Mouse (Mus musculus): ENCODE measurements at regions not wholly inside any gene's neighbourhood (a gene's known extent, or its start where the extent isn't known, plus 50 kb on each side); places are given as distances from the start of the nearest gene placed in this dataset.
A peak's percentile ranks its signal among the peaks of the same experiment; 100 is the strongest.

- 85% methylated on average over 6 of the region's 6 CpGs for WGBS
- Histone ChIP-seq H3K36me3 (ENCODE audit: control insufficient read depth, insufficient read depth, low read length) (no peaks in the 10 kb centered on the region), H3K9me3 (ENCODE audit: control insufficient read depth, low read length) (no peaks in the 10 kb centered on the region), H3K9ac (ENCODE audit: low read depth, low read length) (no peak overlapping the region), H3K4me2 (ENCODE audit: low read length) (no peak overlapping the region), H3K27me3 (replicated peaks; ENCODE audit: control insufficient read depth, insufficient read depth, low read length) (no peaks in the 10 kb centered on the region), H3K4me3 (ENCODE audit: low read length) (no peak overlapping the region), H3K27ac (ENCODE audit: low read depth, low read length) (no peak overlapping the region), H3K4me1 (ENCODE audit: control insufficient read depth, insufficient read depth, low read depth, low read length) (no peaks in the 10 kb centered on the region)
- no peak for ATAC-seq
Observed at GRCm38 (mm10) chr17:75874535-75874934, 322.8 kb upstream of the Fam98a start.

- Histone ChIP-seq H3K9me3 (ENCODE audit: control insufficient read depth, low read length) (no peaks in the 10 kb centered on the region), H3K9ac (ENCODE audit: low read depth, low read length) (no peak overlapping the region), H3K36me3 (ENCODE audit: control insufficient read depth, insufficient read depth, low read length) (no peaks in the 10 kb centered on the region), H3K27me3 (replicated peaks; ENCODE audit: control insufficient read depth, insufficient read depth, low read length) (no peaks in the 10 kb centered on the region), H3K4me1 (ENCODE audit: control insufficient read depth, insufficient read depth, low read depth, low read length) (no peaks in the 10 kb centered on the region), H3K27ac (ENCODE audit: low read depth, low read length) (no peak overlapping the region), H3K4me2 (ENCODE audit: low read length) (no peak overlapping the region), H3K4me3 (ENCODE audit: low read length) (no peak overlapping the region)
- 40% methylated on average over 2 of the region's 2 CpGs for WGBS
- peak; percentile 81 for ATAC-seq
Observed at GRCm38 (mm10) chr17:75870492-75870891, 318.7 kb upstream of the Fam98a start.

DNA sequence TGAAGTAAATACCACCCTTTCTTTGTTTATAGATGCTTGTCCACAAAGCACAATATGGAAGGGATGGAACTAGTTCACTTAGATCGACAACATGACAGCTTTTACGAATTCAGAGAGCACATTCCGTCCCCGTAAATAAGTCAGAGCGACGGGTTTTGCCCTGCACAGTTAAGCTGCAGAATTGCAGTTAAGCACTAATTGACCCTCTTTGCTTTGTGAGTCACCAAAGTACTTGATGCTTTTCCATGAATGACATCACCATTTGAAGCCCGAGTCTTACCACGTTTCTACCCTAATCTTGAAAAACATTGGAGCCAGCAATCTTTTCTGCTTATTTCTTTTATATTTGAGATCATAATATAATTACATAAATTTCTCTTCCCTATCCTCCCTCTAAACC is 305.3 kb upstream of the Fam98a start:
- H3K27me3 ChIP-seq (replicated peaks; ENCODE audit: control insufficient read depth, insufficient read depth, low read length) = no peaks in the 10 kb centered on the region
- H3K4me2 ChIP-seq (ENCODE audit: low read length) = no peak overlapping the region
- H3K27ac ChIP-seq (ENCODE audit: low read depth, low read length) = no peak overlapping the region
- H3K9ac ChIP-seq (ENCODE audit: low read depth, low read length) = no peak overlapping the region
- H3K9me3 ChIP-seq (ENCODE audit: control insufficient read depth, low read length) = no peaks in the 10 kb centered on the region
- no peaks in the 10 kb centered on the region for H3K36me3 ChIP-seq (ENCODE audit: control insufficient read depth, insufficient read depth, low read length)
- 81% methylated on average over 8 of the region's 8 CpGs for WGBS
- H3K4me3 ChIP-seq (ENCODE audit: low read length) = no peak overlapping the region
- H3K4me1 ChIP-seq (ENCODE audit: control insufficient read depth, insufficient read depth, low read depth, low read length) = no peaks in the 10 kb centered on the region
- ATAC-seq = no peak

DNA sequence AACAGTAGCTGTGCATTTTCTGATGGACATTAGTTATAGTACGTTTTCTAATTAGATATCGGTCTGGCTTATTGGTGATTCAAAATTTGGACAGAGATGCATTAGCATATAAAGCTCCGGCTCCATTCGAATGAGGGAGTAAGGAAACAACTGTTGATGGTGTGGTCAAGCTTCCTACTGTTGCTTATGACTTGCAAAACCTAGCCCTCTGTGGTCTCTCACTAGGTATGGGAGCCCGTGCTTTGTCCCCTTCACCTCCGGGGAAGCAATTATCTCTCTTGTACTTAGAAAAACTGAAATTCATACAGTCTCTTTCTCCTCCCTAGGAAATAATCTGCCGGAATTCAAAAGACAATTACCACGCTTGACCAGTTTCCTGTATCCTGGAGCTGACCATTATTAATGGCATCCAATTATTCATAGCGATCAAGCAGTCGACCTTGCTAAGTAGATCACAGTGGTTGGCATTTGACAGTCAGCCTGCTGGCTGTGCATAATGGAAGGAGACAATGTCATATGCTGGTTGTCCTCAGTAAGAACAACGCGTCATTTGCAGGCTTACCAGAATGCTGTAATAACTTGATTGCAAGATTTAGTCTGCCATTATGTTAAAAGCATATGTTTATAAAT is 264.4 kb upstream of the Fam98a start:
- WGBS = 25% methylated on average over 12 of the region's 12 CpGs
- H3K36me3 ChIP-seq (ENCODE audit: control insufficient read depth, insufficient read depth, low read length) = no peaks in the 10 kb centered on the region

GRCm38 (mm10) chr17:75812163-75812562 is 260.4 kb upstream of the Fam98a start:
- Histone ChIP-seq H3K27me3 (replicated peaks; ENCODE audit: control insufficient read depth, insufficient read depth, low read length) (no peaks in the 10 kb centered on the region), H3K9me3 (ENCODE audit: control insufficient read depth, low read length) (no peaks in the 10 kb centered on the region), H3K27ac (ENCODE audit: low read depth, low read length) (no peak overlapping the region), H3K4me1 (ENCODE audit: control insufficient read depth, insufficient read depth, low read depth, low read length) (peaks cover 2% of the 10 kb centered on the region; the same call in 1 of the 2 replicates), H3K9ac (ENCODE audit: low read depth, low read length) (no peak overlapping the region), H3K4me2 (ENCODE audit: low read length) (no peak overlapping the region), H3K4me3 (ENCODE audit: low read length) (no peak overlapping the region), H3K36me3 (ENCODE audit: control insufficient read depth, insufficient read depth, low read length) (no peaks in the 10 kb centered on the region)
- 79% methylated on average over 3 of the region's 3 CpGs for WGBS
- no peak for ATAC-seq

More for the DNA sequence above, 264.4 kb upstream of the Fam98a start:
- no peak overlapping the region for H3K4me2 ChIP-seq (ENCODE audit: low read length)
- H3K4me1 ChIP-seq (ENCODE audit: control insufficient read depth, insufficient read depth, low read depth, low read length) = peaks cover 2% of the 10 kb centered on the region; the same call in 1 of the 2 replicates
- H3K9me3 ChIP-seq (ENCODE audit: control insufficient read depth, low read length) = no peaks in the 10 kb centered on the region
- H3K9ac ChIP-seq (ENCODE audit: low read depth, low read length) = no peak overlapping the region
- H3K27ac ChIP-seq (ENCODE audit: low read depth, low read length) = no peak overlapping the region
- peak; percentile 78 for ATAC-seq
- no peak overlapping the region for H3K4me3 ChIP-seq (ENCODE audit: low read length)
- H3K27me3 ChIP-seq (replicated peaks; ENCODE audit: control insufficient read depth, insufficient read depth, low read length) = no peaks in the 10 kb centered on the region

- H3K9ac ChIP-seq (ENCODE audit: low read depth, low read length) = no peak overlapping the region
- H3K27me3 ChIP-seq (replicated peaks; ENCODE audit: control insufficient read depth, insufficient read depth, low read length) = no peaks in the 10 kb centered on the region
- H3K4me3 ChIP-seq (ENCODE audit: low read length) = no peak overlapping the region
- no peaks in the 10 kb centered on the region for H3K9me3 ChIP-seq (ENCODE audit: control insufficient read depth, low read length)
- ATAC-seq = no peak
- WGBS = 29% methylated on average over 6 of the region's 6 CpGs
- H3K36me3 ChIP-seq (ENCODE audit: control insufficient read depth, insufficient read depth, low read length) = no peaks in the 10 kb centered on the region
- no peak overlapping the region for H3K4me2 ChIP-seq (ENCODE audit: low read length)
- no peaks in the 10 kb centered on the region for H3K4me1 ChIP-seq (ENCODE audit: control insufficient read depth, insufficient read depth, low read depth, low read length)
- H3K27ac ChIP-seq (ENCODE audit: low read depth, low read length) = no peak overlapping the region
Observed at GRCm38 (mm10) chr17:75808524-75809326, 257.0 kb upstream of the Fam98a start.

DNA sequence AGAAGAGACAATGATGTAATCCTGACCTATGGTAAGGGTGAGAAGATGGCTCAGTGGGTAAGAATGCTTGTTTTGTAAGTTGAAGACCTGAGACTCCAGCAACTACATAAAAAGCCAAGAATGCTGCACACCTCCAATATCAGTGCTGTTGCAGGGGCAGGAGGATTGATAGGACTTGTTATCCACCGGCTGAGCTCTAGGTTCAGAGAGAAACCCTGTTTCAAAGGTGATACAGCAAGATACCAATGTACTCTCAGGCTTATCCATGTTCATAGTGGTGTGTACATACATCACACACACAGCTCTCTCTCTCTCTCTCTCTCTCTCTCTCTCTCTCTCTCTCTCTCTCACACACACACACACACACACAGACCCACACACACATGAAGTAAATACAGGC is 256.3 kb upstream of the Fam98a start:
- Histone ChIP-seq H3K27ac (ENCODE audit: low read depth, low read length) (no peak overlapping the region), H3K4me2 (ENCODE audit: low read length) (no peak overlapping the region), H3K27me3 (replicated peaks; ENCODE audit: control insufficient read depth, insufficient read depth, low read length) (no peaks in the 10 kb centered on the region), H3K9me3 (ENCODE audit: control insufficient read depth, low read length) (no peaks in the 10 kb centered on the region), H3K9ac (ENCODE audit: low read depth, low read length) (no peak overlapping the region), H3K4me3 (ENCODE audit: low read length) (no peak overlapping the region), H3K4me1 (ENCODE audit: control insufficient read depth, insufficient read depth, low read depth, low read length) (no peaks in the 10 kb centered on the region), H3K36me3 (ENCODE audit: control insufficient read depth, insufficient read depth, low read length) (no peaks in the 10 kb centered on the region)
- no peak for ATAC-seq
- 63% methylated on average over 1 of the region's 1 CpGs for WGBS

- H3K4me1 ChIP-seq (ENCODE audit: control insufficient read depth, insufficient read depth, low read depth, low read length) = no peaks in the 10 kb centered on the region
- no peaks in the 10 kb centered on the region for H3K9me3 ChIP-seq (ENCODE audit: control insufficient read depth, low read length)
- no peaks in the 10 kb centered on the region for H3K36me3 ChIP-seq (ENCODE audit: control insufficient read depth, insufficient read depth, low read length)
- no peak overlapping the region for H3K9ac ChIP-seq (ENCODE audit: low read depth, low read length)
- H3K4me3 ChIP-seq (ENCODE audit: low read length) = no peak overlapping the region
- H3K4me2 ChIP-seq (ENCODE audit: low read length) = no peak overlapping the region
- peak; percentile 74 for ATAC-seq
- no peak overlapping the region for H3K27ac ChIP-seq (ENCODE audit: low read depth, low read length)
- WGBS = 51% methylated on average over 1 of the region's 1 CpGs
- no peaks in the 10 kb centered on the region for H3K27me3 ChIP-seq (replicated peaks; ENCODE audit: control insufficient read depth, insufficient read depth, low read length)
Observed at GRCm38 (mm10) chr17:75804358-75804757, 252.6 kb upstream of the Fam98a start.

- Histone ChIP-seq H3K27ac (ENCODE audit: low read depth, low read length) (no peak overlapping the region), H3K4me3 (ENCODE audit: low read length) (no peak overlapping the region), H3K9me3 (ENCODE audit: control insufficient read depth, low read length) (no peaks in the 10 kb centered on the region), H3K27me3 (replicated peaks; ENCODE audit: control insufficient read depth, insufficient read depth, low read length) (no peaks in the 10 kb centered on the region), H3K9ac (ENCODE audit: low read depth, low read length) (no peak overlapping the region), H3K36me3 (ENCODE audit: control insufficient read depth, insufficient read depth, low read length) (no peaks in the 10 kb centered on the region), H3K4me1 (ENCODE audit: control insufficient read depth, insufficient read depth, low read depth, low read length) (no peaks in the 10 kb centered on the region), H3K4me2 (ENCODE audit: low read length) (no peak overlapping the region)
- ATAC-seq = no peak
- WGBS = 77% methylated on average over 3 of the region's 3 CpGs
Observed at GRCm38 (mm10) chr17:75796380-75796779, 244.6 kb upstream of the Fam98a start.
